Mouse (Mus musculus) testis, postnatal 14 days (tissue): ENCODE data around the gene Rbm17.
"Not testable (repeated sequence)": the region's sequence is repeated elsewhere in the genome, so short reads cannot be mapped to it uniquely, and the experiment has no call there.

Source experiments
- DNase-seq: peaks from one replicate; pipeline ENCODE4 v3.0.0; 2021; ENCODE audit warnings: low spot score

The Rbm17 gene

DNA sequence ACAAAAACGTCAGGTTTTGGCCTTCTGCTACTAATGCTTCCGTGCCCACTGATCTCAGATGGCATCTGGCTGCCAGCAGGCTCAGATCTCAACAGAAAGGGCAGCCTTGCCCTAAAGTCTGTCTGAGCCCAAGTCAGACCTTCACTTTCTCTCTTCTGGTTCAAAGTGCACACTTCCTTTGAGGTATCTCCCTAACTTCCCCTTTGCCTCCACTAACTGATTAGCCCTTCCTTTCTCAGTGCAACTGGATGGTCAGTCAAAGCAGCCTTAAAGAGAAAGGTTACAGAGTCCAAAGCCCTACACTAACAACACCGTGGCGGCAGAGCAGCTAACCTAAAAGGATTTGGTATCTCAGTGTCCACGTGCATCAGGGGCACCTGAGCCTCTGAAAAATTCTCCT, 59.6 kb downstream of the Rbm17 start:
- DNase-seq = no peak

DNA sequence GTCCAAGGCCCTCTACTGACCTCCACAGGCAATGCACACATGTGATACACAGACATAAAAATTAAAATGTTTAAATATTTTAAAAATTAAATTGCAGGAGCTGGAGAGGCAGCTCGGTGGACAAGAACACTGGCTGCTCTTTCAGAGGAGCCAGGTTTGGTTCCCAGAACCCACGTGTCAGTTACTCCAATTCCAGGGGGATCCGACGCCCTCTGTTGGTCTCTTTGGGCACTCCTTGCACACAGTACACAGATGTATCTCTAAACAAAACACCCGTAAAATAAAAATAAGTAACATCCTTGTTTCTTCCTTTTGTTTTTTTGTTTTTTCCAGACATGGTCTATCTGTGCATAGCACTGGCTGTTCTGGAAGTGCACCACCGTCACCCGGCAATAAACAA, 60.8 kb downstream of the Rbm17 start:
- DNase-seq = no peak

DNA sequence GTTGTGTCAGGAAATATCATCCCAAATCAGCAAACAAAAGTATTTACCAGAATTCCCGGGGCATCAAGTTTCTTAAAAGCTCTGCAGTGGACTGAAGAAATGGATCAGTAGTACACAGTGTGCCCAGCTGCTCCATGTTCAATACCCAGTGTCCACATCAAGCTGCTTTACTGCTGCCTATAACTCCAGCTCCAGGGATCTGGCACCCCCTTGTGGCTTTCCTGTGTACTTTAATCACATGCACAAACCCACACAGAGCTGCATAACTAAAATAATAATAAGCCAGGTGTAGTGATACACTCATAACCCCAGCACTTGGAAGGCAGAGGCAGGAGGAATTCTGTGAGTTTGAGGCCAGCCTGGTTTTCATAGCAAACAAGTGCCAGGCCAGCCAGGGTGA, 61.3 kb downstream of the Rbm17 start:
- peak; percentile 35 for DNase-seq

DNA sequence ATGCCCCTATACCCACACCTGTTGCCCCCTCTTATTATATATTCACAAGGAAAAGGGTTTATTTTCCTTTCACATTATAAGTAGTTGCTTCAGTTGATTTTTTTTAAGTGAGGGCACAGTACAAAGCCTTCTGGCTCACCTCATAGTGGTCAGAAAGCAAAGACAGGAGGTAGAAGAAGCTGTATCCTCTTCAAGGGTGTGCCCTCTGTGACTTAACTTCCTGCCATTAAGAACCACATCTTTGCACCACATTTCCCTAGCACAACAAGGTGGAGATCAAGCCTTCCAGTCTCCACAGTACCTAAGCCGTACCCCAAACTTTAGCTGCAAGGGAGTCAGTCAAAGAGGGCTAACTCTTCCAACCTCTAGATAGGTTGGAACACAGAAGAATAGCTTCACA, 61.8 kb downstream of the Rbm17 start:
- DNase-seq = no peak

DNA sequence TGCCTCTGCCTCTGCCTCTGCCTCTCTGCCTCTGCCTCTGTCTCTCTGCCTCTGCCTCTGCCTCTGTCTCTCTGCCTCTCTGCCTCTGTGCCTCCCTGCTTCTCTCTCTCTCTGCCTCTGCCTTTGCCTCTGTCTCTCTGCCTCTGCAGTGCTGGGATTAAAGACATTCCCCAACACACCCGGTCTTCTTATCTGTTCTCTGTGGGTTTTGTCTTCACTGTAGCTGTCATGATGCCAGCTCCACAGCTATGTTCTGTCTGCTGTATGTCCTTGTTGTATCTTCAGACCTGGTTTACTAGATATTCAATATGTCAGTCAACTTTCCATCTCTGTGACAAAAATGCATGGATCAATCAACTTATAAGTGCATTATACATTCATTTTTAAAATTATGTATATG, 62.4 kb downstream of the Rbm17 start:
- DNase-seq = not testable (repeated sequence)

DNA sequence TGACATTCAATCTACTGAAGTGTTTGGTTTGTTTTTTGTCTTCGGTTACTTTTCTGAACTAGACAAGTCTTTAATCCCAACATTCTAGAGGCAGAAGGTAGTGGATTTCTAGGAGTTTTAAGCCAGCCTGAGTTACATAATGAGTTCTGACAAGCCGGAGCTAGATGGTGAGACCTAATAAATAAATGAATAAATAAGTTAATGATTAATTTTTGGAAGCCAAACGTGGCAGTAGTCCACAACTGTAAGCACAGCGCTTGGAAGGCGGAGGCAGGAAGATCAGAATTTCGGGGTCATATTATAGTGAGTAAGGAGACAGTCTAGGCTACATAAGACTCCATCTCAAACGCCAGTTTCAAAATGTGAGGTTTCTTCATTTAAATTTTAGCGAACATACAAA, 68.0 kb downstream of the Rbm17 start:
- no peak for DNase-seq
